Mouse (Mus musculus) mouse embryonic stem cell (cell line): ENCODE results near the gene Uckl1.

Source experiments
- in situ Hi-C, 2 experiments: fragments of 300-500 bp; cut with MboI; formaldehyde crosslinking; loops; 1 replicate in 1 of 2; 3 replicates in 1 of 2; pipeline ENCODE4 v1.14.3; 2019 to 2020; ENCODE audit warnings: low sequenced_read_pairs in 2 of 2, low pct_unique_long_range_greater_than_20kb in 1 of 2, mixed read lengths in 1 of 2; ENCODE audit not compliant: unreplicated experiment in 1 of 2

Gene Uckl1

DNA sequence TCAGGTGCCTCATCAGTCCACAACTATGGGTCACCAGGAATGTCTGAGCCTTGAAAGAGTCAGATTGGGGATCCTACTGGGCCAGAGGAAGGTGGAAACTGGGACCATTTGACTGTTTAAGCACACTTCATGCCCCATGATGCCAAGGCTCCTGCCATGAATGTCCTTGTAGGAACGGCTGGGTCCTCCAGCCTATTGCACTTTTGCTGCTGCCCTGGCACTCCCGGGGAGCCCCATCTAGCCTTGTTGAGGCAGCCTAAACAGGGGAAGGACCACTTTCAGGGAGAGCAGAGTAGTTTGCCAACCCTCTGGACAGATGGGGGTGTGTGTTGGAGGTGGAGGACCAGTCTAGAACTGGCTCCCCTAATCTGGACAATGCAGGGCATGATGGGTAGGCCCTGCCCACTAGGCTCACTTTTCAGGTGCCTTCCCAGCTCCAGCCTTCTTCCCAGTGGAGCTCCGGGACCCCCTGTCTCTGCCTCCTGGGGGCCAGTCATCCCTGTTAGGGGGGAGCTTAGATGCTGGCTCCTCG lies at the start of gene Uckl1:
Gene Uckl1, minus strand, starts transcription at position 482 of the 532 bp plus-strand sequence.
- in situ Hi-C loops: no loop called here

DNA sequence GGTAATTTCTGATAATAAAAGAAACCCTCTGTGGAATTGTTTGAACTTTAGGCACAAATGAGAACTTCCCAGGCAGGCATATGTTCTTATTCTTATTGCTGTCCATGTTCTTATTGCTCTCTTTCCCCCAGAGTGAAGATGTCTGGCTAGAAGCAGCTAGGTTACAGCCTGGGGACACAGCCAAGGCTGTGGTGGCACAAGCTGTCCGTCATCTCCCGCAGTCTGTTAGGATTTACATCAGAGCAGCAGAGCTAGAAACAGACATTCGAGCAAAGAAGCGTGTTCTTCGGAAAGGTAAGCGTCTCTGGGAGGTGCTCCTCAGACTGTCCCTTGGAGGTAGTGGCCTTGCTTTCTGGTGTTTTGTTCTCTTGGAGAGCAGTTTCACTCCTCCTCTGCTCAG lies 47.9 kb upstream of the Uckl1 start:
- in situ Hi-C loops: no loop called here

- in situ Hi-C loops: no loop called here
These were observed 43.8 kb upstream of the Uckl1 start for GRCm38 (mm10) chr2:181628471-181628870.

GRCm38 (mm10) chr2:181623401-181623800 lies 38.7 kb upstream of the Uckl1 start:
- in situ Hi-C loops: no loop called here

GRCm38 (mm10) chr2:181618761-181619495 lies 34.2 kb upstream of the Uckl1 start:
- in situ Hi-C loops: no loop called here

DNA sequence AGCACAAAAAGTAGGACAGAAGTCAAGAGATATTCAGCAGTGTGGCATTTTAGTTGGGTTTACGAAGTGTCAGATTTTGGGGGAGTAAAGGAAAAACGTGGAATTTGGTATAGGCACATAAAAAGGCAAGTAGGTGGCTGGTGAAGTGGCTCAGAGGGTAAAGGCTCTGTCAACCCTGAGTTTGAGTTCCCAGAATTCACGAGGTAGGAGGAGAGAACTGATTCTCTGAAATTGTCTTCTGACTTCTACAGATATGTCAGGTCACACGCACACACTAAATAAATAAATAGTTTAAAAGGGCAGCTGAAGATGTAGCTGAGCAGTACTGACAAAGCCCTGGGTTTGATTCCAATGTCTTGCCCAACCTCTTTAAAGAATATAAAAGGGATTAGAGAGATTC lies 17.7 kb upstream of the Uckl1 start:
- in situ Hi-C loops: no loop called here

GRCm38 (mm10) chr2:181601751-181602145 lies 17.1 kb upstream of the Uckl1 start:
- in situ Hi-C loops: no loop called here

GRCm38 (mm10) chr2:181600828-181601750 lies 16.4 kb upstream of the Uckl1 start:
- in situ Hi-C loops: no loop called here

- in situ Hi-C loops: no loop called here
These were observed 15.6 kb upstream of the Uckl1 start for GRCm38 (mm10) chr2:181600226-181600758.

DNA sequence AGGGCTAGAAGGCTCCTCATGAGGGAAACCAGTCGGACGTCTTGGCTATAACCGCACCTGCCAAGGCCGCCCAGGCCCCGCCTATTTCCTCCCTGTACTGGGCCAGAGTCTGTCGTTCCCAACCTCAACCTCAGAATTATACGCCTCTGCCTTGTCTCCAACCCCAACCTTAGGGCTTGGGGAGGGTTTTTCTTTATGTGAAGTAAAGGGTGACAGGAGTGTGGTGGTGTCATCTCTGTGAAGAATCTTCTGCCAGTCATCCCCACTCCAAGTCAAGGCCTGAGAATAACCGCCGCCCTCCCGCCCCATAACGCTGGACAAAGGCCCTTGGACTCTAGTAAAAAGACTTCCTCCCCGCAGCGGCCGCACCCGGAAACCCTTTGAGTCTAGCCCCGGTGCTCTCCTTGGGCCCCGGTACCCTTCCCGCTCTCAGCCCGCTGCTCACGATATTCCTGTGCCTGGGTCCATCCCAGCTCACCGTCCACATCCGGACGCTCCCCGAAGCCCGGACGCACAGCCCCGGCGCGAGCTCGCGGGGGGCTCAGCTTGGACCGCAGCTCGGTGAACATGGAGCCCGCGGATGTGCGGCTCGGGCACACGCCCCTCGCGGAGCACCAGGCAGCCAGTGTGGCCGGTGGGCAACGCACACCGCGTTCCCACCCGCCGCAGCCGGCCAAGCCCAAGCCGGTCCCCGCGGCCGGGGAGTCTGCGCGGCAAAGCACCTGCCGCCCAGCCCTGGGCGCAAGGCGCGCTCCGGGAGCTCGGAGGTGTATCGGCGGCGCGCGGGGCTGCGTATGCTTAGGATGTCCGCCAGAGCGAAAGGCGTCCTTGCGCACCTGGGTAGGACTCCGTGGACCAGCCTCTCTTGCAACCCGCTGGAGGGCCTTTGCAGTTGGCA lies 14.0 kb upstream of the Uckl1 start, which contains the start of gene Samd10:
Gene Samd10, minus strand, starts transcription at position 759 of the 898 bp plus-strand sequence.
- in situ Hi-C loops: no loop called here

- in situ Hi-C loops: no loop called here
These were observed 12.8 kb upstream of the Uckl1 start for GRCm38 (mm10) chr2:181597378-181598061.

DNA sequence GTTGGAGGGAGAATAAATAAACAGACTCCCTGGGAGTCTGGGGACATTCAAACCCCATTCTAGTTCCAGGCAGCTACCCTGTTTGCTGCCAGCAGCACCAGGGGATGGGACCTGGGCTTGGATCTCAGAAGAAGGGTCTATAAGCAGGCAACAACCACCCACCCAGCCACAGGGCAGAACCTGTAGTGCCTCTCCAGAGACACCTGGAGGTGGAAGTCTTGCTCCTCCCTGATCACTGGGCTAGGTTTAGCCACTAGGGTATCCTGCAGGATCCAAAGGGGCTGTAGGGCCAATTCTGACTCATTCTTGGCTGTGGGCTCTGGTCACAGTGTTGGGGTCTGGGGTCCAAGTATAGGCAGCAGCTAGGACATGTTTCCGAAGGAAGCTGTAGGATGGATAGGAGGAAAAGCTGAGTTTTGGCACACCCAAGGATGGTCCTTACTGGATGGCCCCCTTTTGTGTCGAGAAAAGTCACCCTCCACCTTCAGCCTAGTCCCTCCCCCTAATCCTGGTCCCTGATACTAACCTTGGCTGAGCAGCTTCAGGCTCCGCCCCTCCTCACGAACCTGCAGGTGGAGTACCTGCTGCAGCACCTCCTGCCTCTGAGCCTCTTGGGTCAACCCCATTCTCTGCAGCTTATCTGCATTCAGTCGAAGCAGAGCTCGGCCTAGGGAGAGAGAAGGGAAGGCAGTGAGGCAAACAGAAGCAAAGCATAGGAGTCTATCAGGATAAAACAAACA lies 11.7 kb upstream of the Uckl1 start:
- in situ Hi-C loops: no loop called here

DNA sequence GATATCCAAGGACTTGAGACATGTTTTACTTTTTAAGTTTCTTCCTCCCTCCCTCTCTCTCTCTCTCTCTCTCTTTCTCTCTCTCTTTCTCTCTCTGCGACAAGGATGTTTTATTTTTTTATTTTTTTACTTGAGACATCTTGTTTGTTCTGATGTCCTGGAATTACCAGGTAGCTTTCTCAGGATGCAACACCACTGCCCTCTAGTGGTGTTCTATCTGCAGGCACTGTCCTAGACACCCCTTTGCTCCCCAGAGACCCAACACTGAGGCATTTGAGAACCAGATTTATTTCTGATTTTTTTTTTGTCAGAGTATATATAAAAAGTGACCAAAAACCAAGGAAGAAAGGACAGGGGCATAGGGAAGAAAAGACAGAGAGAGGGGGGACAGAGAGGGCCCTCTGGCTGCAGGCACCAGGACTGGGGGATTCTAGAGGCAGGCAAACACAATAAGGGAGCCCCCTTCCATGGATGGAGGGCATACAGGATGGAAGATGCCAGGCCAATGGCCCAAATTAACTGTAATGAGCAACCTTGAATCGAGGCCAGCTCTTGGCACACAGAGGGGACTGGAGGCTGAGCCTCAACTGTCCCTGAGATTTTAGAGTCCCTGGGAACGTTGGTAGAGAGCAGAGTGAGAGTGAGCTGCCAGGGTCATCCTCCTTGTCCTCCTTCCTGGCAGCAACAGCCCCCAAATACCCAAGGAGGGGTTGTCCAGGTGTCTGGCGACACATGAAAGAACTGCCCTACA lies 10.4 kb upstream of the Uckl1 start:
- in situ Hi-C loops: no loop called here

GRCm38 (mm10) chr2:181593937-181594336 lies 9.2 kb upstream of the Uckl1 start:
- in situ Hi-C loops: no loop called here

DNA sequence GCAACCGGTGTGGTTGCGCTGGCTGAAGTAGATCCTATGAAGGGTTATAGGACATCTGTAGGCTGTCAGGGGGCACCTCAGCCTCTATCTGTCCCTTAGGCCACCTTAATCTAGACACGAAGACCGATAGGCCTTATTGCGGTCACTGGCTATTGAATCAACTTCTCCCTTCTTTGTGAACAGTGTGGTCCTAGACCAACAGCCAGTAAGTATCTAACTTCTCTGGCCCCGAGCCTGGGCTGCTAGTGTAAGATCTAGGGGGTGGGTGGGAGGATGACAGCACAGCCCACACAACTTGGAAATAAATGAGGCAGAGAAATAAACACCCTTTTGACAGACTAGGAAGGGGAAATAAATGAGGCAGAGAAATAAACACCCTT lies 8.3 kb upstream of the Uckl1 start:
- in situ Hi-C loops: no loop called here

DNA sequence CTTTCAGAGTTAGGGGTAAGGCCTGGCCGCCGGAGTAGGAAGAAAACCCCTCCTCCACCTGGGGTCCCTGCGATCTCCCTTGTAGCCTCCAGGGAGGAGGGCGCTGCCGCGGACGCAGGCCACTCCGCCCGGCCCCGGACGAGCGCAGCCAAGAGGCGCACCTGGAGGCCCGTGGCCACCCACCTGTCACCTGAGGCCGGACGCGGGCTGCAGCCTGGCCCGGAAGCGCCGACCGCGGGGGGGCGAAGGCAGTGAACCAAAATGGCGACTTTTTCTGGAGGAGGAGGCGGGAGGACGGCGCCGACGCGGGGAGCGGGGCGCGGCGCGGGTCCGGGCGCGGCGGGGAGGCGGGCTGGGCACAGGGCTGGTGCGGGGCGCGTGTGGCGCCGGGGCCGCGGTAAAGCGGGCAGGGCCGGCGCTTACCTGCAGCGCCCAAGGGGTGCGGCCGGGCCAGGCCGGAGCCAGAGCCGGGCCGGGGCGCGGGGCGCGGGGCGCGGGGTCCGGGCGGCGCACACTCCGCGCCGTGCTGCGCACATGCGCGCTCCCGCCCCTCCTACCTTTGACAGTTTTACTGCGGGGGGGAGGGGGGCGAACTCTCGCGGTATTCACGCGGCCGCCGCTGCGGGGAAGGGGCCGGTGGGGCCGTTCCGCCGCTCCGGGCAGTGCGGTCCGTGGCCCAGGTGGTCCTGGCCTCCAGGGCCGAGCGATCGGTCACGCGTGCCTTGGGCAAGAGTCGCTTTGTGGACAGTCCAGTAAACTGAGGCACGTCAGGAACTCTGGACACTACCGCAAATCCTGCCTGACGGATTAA lies 7.7 kb upstream of the Uckl1 start, which contains the start of gene Zfp512b:
Gene Zfp512b, minus strand, starts transcription at position 573 of the 811 bp plus-strand sequence.
- in situ Hi-C loops: no loop called here
